Mouse (Mus musculus): ENCODE results near the gene Zhx3. TPM values are rescaled to one million over a fixed set of nuclear protein-coding genes. Genes with fewer than 3 reads are reported as not detected.

The Zhx3 gene
- polyA plus RNA-seq, 1 experiment from 2014 or later, result 19.9 TPM

GRCm38 (mm10) chr2:160849617-160850240 lies 23.1 kb downstream of the Zhx3 start:
- ATAC-seq, result no peak
- Histone ChIP-seq H3K27ac (ENCODE audit: low read depth, low read length) (no peak overlapping the region), H3K4me1 (ENCODE audit: control insufficient read depth, insufficient read depth, low read depth, low read length) (no peaks in the 10 kb centered on the region), H3K27me3 (replicated peaks; ENCODE audit: control insufficient read depth, insufficient read depth, low read length) (no peaks in the 10 kb centered on the region), H3K9ac (ENCODE audit: low read depth, low read length) (no peak overlapping the region), H3K4me2 (ENCODE audit: low read length) (no peak overlapping the region), H3K9me3 (ENCODE audit: control insufficient read depth, low read length) (no peaks in the 10 kb centered on the region), H3K4me3 (ENCODE audit: low read length) (no peak overlapping the region), H3K36me3 (ENCODE audit: control insufficient read depth, insufficient read depth, low read length) (no peaks in the 10 kb centered on the region)
- 85% methylated on average over 3 of the region's 3 CpGs for WGBS

GRCm38 (mm10) chr2:160848186-160848585 lies 24.6 kb downstream of the Zhx3 start:
- ATAC-seq, result no peak
- no peaks in the 10 kb centered on the region for H3K4me1 ChIP-seq (ENCODE audit: control insufficient read depth, insufficient read depth, low read depth, low read length)
- no peaks in the 10 kb centered on the region for H3K36me3 ChIP-seq (ENCODE audit: control insufficient read depth, insufficient read depth, low read length)
- H3K9ac ChIP-seq (ENCODE audit: low read depth, low read length), result no peak overlapping the region
- H3K27me3 ChIP-seq (replicated peaks; ENCODE audit: control insufficient read depth, insufficient read depth, low read length), result no peaks in the 10 kb centered on the region
- H3K4me2 ChIP-seq (ENCODE audit: low read length), result no peak overlapping the region
- H3K4me3 ChIP-seq (ENCODE audit: low read length), result no peak overlapping the region
- H3K27ac ChIP-seq (ENCODE audit: low read depth, low read length), result no peak overlapping the region
- 90% methylated on average over 2 of the region's 2 CpGs for WGBS
- H3K9me3 ChIP-seq (ENCODE audit: control insufficient read depth, low read length), result no peaks in the 10 kb centered on the region

- no peak for ATAC-seq
- H3K27ac ChIP-seq (ENCODE audit: low read depth, low read length), result no peak overlapping the region
- H3K4me1 ChIP-seq (ENCODE audit: control insufficient read depth, insufficient read depth, low read depth, low read length), result no peaks in the 10 kb centered on the region
- no peak overlapping the region for H3K4me3 ChIP-seq (ENCODE audit: low read length)
- no peak overlapping the region for H3K9ac ChIP-seq (ENCODE audit: low read depth, low read length)
- WGBS, result 81% methylated on average over 1 of the region's 1 CpGs
- no peaks in the 10 kb centered on the region for H3K36me3 ChIP-seq (ENCODE audit: control insufficient read depth, insufficient read depth, low read length)
- no peaks in the 10 kb centered on the region for H3K9me3 ChIP-seq (ENCODE audit: control insufficient read depth, low read length)
- H3K4me2 ChIP-seq (ENCODE audit: low read length), result no peak overlapping the region
- H3K27me3 ChIP-seq (replicated peaks; ENCODE audit: control insufficient read depth, insufficient read depth, low read length), result no peaks in the 10 kb centered on the region
Observed at GRCm38 (mm10) chr2:160847664-160848063, 25.1 kb downstream of the Zhx3 start.

GRCm38 (mm10) chr2:160840838-160841237 lies 32.0 kb downstream of the Zhx3 start:
- H3K36me3 ChIP-seq (ENCODE audit: control insufficient read depth, insufficient read depth, low read length), result peaks cover 2% of the 10 kb centered on the region; the same call in 1 of the 2 replicates
- H3K4me1 ChIP-seq (ENCODE audit: control insufficient read depth, insufficient read depth, low read depth, low read length), result no peaks in the 10 kb centered on the region
- no peaks in the 10 kb centered on the region for H3K27me3 ChIP-seq (replicated peaks; ENCODE audit: control insufficient read depth, insufficient read depth, low read length)
- H3K4me2 ChIP-seq (ENCODE audit: low read length), result no peak overlapping the region
- no peak for ATAC-seq
- H3K9me3 ChIP-seq (ENCODE audit: control insufficient read depth, low read length), result no peaks in the 10 kb centered on the region
- H3K27ac ChIP-seq (ENCODE audit: low read depth, low read length), result no peak overlapping the region
- H3K4me3 ChIP-seq (ENCODE audit: low read length), result no peak overlapping the region
- H3K9ac ChIP-seq (ENCODE audit: low read depth, low read length), result no peak overlapping the region

- Histone ChIP-seq H3K27me3 (replicated peaks; ENCODE audit: control insufficient read depth, insufficient read depth, low read length) (no peaks in the 10 kb centered on the region), H3K9ac (ENCODE audit: low read depth, low read length) (no peak overlapping the region), H3K27ac (ENCODE audit: low read depth, low read length) (no peak overlapping the region), H3K4me1 (ENCODE audit: control insufficient read depth, insufficient read depth, low read depth, low read length) (no peaks in the 10 kb centered on the region), H3K36me3 (ENCODE audit: control insufficient read depth, insufficient read depth, low read length) (0 out of 2 replicates have a peak, but pooled peaks cover 3% of the 10 kb centered on the region), H3K4me2 (ENCODE audit: low read length) (no peak overlapping the region), H3K4me3 (ENCODE audit: low read length) (no peak overlapping the region), H3K9me3 (ENCODE audit: control insufficient read depth, low read length) (no peaks in the 10 kb centered on the region)
- 89% methylated on average over 1 of the region's 1 CpGs for WGBS
- ATAC-seq, result no peak
Observed at GRCm38 (mm10) chr2:160810802-160811201, 62.0 kb downstream of the Zhx3 start.

- no peaks in the 10 kb centered on the region for H3K27me3 ChIP-seq (replicated peaks; ENCODE audit: control insufficient read depth, insufficient read depth, low read length)
- H3K36me3 ChIP-seq (ENCODE audit: control insufficient read depth, insufficient read depth, low read length), result 0 out of 2 replicates have a peak, but pooled peaks cover 1% of the 10 kb centered on the region
- H3K9ac ChIP-seq (ENCODE audit: low read depth, low read length), result no peak overlapping the region
- no peak for ATAC-seq
- no peak overlapping the region for H3K4me3 ChIP-seq (ENCODE audit: low read length)
- H3K4me1 ChIP-seq (ENCODE audit: control insufficient read depth, insufficient read depth, low read depth, low read length), result no peaks in the 10 kb centered on the region
- no peaks in the 10 kb centered on the region for H3K9me3 ChIP-seq (ENCODE audit: control insufficient read depth, low read length)
- no peak overlapping the region for H3K4me2 ChIP-seq (ENCODE audit: low read length)
- H3K27ac ChIP-seq (ENCODE audit: low read depth, low read length), result no peak overlapping the region
Observed at GRCm38 (mm10) chr2:160810376-160810775, 62.4 kb downstream of the Zhx3 start.

GRCm38 (mm10) chr2:160806091-160806521 lies 66.7 kb downstream of the Zhx3 start:
- Histone ChIP-seq H3K9ac (ENCODE audit: low read depth, low read length) (no peak overlapping the region), H3K36me3 (ENCODE audit: control insufficient read depth, insufficient read depth, low read length) (no peaks in the 10 kb centered on the region), H3K9me3 (ENCODE audit: control insufficient read depth, low read length) (no peaks in the 10 kb centered on the region), H3K4me1 (ENCODE audit: control insufficient read depth, insufficient read depth, low read depth, low read length) (no peaks in the 10 kb centered on the region; the same call in 1 of the 2 replicates), H3K4me2 (ENCODE audit: low read length) (no peak overlapping the region), H3K4me3 (ENCODE audit: low read length) (no peak overlapping the region), H3K27ac (ENCODE audit: low read depth, low read length) (0 out of 2 replicates have a peak overlapping the region, but pooled peaks have one; percentile 45), H3K27me3 (replicated peaks; ENCODE audit: control insufficient read depth, insufficient read depth, low read length) (no peaks in the 10 kb centered on the region)
- ATAC-seq, result peak; percentile 54; the same call in 1 of the 2 replicates
- WGBS, result 54% methylated on average over 3 of the region's 3 CpGs

GRCm38 (mm10) chr2:160804794-160805527 lies 67.8 kb downstream of the Zhx3 start:
- no peaks in the 10 kb centered on the region; the same call in 1 of the 2 replicates for H3K4me1 ChIP-seq (ENCODE audit: control insufficient read depth, insufficient read depth, low read depth, low read length)
- WGBS, result 52% methylated on average over 4 of the region's 4 CpGs
- no peak for ATAC-seq
- H3K36me3 ChIP-seq (ENCODE audit: control insufficient read depth, insufficient read depth, low read length), result no peaks in the 10 kb centered on the region
- peak overlapping the region; percentile 66; the same call in 1 of the 2 replicates for H3K27ac ChIP-seq (ENCODE audit: low read depth, low read length)
- no peak overlapping the region for H3K9ac ChIP-seq (ENCODE audit: low read depth, low read length)
- H3K4me3 ChIP-seq (ENCODE audit: low read length), result no peak overlapping the region
- H3K9me3 ChIP-seq (ENCODE audit: control insufficient read depth, low read length), result no peaks in the 10 kb centered on the region
- no peak overlapping the region for H3K4me2 ChIP-seq (ENCODE audit: low read length)
- H3K27me3 ChIP-seq (replicated peaks; ENCODE audit: control insufficient read depth, insufficient read depth, low read length), result no peaks in the 10 kb centered on the region

- Histone ChIP-seq H3K27ac (ENCODE audit: low read depth, low read length) (no peak overlapping the region), H3K9me3 (ENCODE audit: control insufficient read depth, low read length) (no peaks in the 10 kb centered on the region), H3K27me3 (replicated peaks; ENCODE audit: control insufficient read depth, insufficient read depth, low read length) (no peaks in the 10 kb centered on the region), H3K4me1 (ENCODE audit: control insufficient read depth, insufficient read depth, low read depth, low read length) (no peaks in the 10 kb centered on the region; the same call in 1 of the 2 replicates), H3K4me2 (ENCODE audit: low read length) (no peak overlapping the region), H3K4me3 (ENCODE audit: low read length) (no peak overlapping the region), H3K36me3 (ENCODE audit: control insufficient read depth, insufficient read depth, low read length) (no peaks in the 10 kb centered on the region), H3K9ac (ENCODE audit: low read depth, low read length) (no peak overlapping the region)
- WGBS, result 84% methylated on average over 3 of the region's 3 CpGs
- no peak for ATAC-seq
Observed at GRCm38 (mm10) chr2:160802326-160802725, 70.5 kb downstream of the Zhx3 start.

Measured in hindbrain, embryonic 16.5 days (tissue).